Mouse (Mus musculus): Measurements from ENCODE around the gene Trib3. TPM values are rescaled to one million over a fixed set of nuclear protein-coding genes. Genes with fewer than 3 reads are reported as not detected.
A peak's percentile ranks its signal among the peaks of the same experiment; 100 is the strongest.

Trib3 gene
- polyA plus RNA-seq (2012; rRNA removed), result 6.1 and 6.9 TPM in 2 replicates

DNA sequence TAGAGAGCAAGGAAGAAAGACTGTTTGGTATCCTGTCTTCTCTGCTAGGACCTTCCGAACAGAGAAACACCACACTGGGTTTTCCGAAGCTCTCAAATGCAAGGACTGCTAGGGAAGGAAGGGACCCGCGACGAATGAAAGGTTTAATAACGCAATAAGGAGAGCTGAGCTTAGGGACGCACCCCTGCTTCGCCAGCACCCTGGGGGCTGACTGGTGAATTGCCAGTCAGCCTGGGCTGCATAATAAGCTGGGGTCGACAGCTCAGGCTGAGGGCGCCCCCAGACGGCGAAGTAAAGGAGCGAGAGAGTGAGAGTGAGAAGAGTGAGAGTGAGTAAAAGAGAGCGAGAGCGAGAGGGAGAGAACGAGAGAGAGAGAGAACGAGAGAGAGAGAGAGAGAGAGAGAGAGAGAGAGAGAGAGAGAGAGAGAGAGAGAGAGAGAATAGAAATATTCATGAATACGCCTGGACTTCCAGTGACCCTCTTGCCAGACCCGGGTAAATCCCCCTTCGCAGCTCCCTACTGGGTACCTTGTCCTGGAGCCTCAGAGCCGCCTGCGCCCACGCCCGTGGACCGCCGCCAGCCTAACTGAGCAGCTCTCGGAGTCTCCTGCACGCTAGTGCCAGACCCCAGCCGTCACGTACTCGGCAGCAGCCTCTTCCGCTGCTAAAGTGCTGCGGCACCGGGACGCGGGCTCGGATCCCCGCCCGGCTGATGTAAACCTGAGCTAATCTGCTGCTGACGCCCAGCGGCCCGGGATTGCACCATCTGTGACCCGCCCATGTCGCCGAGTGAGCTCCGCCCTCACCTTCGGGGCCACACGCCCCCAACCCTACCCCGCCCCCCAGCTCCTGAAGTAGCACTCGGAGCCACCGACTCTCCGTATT, at the start of gene Trib3:
Gene Trib3 (minus strand): TSS at position 704 of the 885 bp plus-strand sequence.
- peak within 1 kb of the TSS; percentile 69 for H3K4me3 ChIP-seq (replicated peaks; ENCODE audit: extremely low read depth, low read depth, low read length)
- TF ChIP-seq CTCF (IDR thresholded peaks at IDR 0.05; ENCODE audit: insufficient read depth, low read length) (peak; percentile 66), POLR2A (IDR thresholded peaks at IDR 0.05; ENCODE audit: borderline replicate concordance, extremely low read depth, low read depth, low read length) (peak; percentile 59; the same call in 1 of the 2 replicates)
- H3K4me1 ChIP-seq (ENCODE audit: control insufficient read depth, insufficient read depth, low read length), result peaks cover 4% of the 10 kb centered on the region
- DNase-seq, result peak; percentile 82
- WGBS, result 2% methylated on average over 51 of the region's 52 CpGs

DNA sequence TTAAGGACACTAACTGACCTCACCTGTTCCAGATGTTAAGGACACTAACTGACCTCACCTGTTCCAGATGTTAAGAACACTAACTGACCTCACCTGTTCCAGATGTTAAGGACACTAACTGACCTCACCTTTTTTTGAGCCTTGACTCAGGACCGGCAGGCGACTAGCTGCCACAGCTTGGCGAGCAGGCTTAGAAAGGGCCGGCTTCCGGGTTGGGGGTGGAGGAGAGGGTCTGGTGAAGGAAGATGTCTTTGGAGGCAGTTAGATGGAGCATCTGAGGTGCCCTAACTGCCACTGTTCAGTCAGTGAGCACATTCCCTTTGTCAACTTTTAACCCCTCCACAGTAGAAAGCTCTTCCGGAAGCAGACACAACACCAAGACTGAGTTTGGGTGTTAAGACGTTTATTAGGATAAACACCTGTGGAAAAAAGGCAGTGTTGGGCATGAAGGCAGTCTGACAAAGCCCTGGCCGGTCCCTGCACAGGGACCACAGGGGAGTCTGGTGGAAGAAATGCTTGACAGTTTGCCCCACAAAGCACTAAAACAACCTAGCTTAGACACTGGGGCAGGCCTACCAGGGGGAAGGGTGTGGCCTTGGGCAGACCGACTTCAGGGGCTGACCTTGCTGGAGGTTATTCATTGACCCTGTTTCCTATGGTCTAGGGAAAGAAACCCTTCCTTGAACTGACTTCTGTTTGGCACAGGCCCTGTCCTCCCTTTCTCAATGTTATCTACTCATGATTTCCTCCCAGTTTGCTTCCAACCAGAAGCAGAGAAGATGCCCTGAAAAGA, 49.6 kb upstream of the Trib3 start:
- WGBS, result 63% methylated on average over 9 of the region's 9 CpGs
- Histone ChIP-seq H3K4me1 (ENCODE audit: control insufficient read depth, insufficient read depth, low read length) (no peaks in the 10 kb centered on the region), H3K4me3 (replicated peaks; ENCODE audit: extremely low read depth, low read depth, low read length) (no peak overlapping the region)
- TF ChIP-seq CTCF (IDR thresholded peaks at IDR 0.05; ENCODE audit: insufficient read depth, low read length) (no peak), POLR2A (IDR thresholded peaks at IDR 0.05; ENCODE audit: borderline replicate concordance, extremely low read depth, low read depth, low read length) (no peak)
- no peak for DNase-seq

DNA sequence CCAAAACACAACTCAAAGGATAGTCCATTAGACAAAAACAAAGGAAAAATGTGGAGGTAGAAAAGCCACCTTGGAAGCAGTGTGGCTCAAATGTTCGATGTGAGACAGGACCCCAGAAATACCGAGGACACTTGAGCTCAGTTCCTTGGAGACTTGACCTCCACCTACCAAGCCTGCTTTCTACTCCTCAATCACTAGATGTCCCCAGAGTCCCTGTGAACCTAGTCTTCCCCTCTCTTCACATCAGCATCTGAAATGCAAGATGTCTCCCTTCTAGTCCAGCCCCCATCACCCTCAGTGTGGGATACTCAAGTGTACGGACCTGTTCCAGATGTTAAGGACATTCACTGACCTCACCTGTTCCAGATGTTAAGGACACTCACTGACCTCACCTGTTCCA, 49.0 kb upstream of the Trib3 start:
- TF ChIP-seq CTCF (IDR thresholded peaks at IDR 0.05; ENCODE audit: insufficient read depth, low read length) (peak; percentile 49), POLR2A (IDR thresholded peaks at IDR 0.05; ENCODE audit: borderline replicate concordance, extremely low read depth, low read depth, low read length) (no peak)
- Histone ChIP-seq H3K4me1 (ENCODE audit: control insufficient read depth, insufficient read depth, low read length) (no peaks in the 10 kb centered on the region), H3K4me3 (replicated peaks; ENCODE audit: extremely low read depth, low read depth, low read length) (no peak overlapping the region)
- DNase-seq, result no peak
- 15% methylated on average over 3 of the region's 3 CpGs for WGBS

DNA sequence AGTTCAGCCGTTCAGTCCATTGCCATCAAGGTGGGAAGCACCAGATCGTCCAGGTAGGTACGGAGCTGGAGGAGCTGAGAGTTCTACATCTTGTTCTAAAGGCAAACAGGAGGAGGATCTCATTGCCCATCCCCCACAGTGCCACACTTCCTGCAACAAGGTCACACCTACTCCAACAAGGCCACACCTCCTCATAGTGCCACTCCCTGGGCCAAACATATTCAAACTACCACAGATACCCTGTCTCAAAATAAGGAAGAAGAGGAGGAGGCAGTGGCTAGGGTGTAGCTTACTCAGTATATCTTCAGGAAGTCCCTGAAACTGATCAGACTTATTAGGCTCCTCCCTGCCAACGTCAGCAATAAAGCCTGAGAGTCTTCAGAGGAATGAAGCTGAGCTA, 40.4 kb upstream of the Trib3 start:
- Histone ChIP-seq H3K4me1 (ENCODE audit: control insufficient read depth, insufficient read depth, low read length) (no peaks in the 10 kb centered on the region), H3K4me3 (replicated peaks; ENCODE audit: extremely low read depth, low read depth, low read length) (no peak overlapping the region)
- TF ChIP-seq CTCF (IDR thresholded peaks at IDR 0.05; ENCODE audit: insufficient read depth, low read length) (no peak), POLR2A (IDR thresholded peaks at IDR 0.05; ENCODE audit: borderline replicate concordance, extremely low read depth, low read depth, low read length) (no peak)
- DNase-seq, result no peak
- 80% methylated on average over 4 of the region's 4 CpGs for WGBS

DNA sequence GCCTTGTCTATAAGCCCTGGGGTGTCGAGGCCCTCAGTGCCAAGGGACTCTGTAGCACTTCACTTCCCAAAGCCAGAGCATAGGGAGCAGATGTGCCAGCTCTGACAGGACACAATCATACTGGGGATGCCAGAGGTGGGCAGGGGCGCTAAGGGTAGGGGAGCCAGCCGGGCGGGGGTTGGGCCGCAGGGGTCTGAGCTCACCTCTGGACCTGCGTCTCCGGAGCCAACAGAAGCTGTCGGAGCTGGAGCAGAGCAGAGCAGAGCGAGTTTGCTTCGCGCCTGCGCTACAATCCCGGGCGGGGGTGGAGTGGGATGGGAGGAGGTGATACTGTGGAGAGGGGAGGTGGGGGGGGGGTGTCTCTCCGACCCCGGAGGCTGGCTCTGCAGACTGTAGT, 32.5 kb upstream of the Trib3 start, which contains the start of gene Nrsn2:
Gene Nrsn2 (minus strand): TSS at position 294 of the 397 bp plus-strand sequence.
- Histone ChIP-seq H3K4me1 (ENCODE audit: control insufficient read depth, insufficient read depth, low read length) (no peaks in the 10 kb centered on the region), H3K4me3 (replicated peaks; ENCODE audit: extremely low read depth, low read depth, low read length) (no peak within 1 kb of the TSS)
- TF ChIP-seq CTCF (IDR thresholded peaks at IDR 0.05; ENCODE audit: insufficient read depth, low read length) (no peak), POLR2A (IDR thresholded peaks at IDR 0.05; ENCODE audit: borderline replicate concordance, extremely low read depth, low read depth, low read length) (no peak)
- WGBS, result 11% methylated on average over 16 of the region's 16 CpGs
- DNase-seq, result no peak

DNA sequence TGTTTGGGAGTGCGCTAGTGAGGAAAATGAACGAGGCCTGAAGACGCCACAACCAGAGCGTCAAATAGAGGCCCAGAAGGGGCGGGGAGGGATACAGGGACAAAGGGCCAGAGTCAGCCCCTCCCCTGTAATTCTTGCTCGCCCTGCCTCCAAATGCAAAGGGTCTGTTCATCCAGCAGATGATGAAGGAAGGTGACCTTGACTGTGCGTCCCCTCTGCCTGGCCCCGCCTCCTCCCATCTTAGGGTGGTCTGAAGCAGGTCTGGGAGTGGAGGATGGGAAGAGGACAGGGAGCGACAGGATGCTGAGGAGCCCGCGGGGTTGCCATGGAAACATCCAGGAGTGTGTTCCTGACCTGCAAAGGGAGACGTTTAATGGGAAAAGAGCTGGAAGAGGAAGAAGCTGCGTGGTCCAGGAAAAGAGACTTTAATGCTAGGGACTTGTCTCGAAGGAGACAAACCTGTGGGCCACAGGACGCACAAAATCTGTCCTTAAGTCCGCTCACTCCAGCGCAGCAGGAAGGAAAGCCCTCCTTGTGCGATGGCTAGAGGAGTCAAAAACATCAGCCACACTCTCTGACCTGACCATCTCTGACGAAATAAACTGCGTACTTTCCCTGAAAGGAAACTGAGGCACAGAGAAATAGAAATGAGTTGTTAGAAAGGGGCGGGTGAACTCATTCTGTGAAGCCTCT, 32.0 kb upstream of the Trib3 start:
- TF ChIP-seq CTCF (IDR thresholded peaks at IDR 0.05; ENCODE audit: insufficient read depth, low read length), result no peak
- no peak for TF ChIP-seq POLR2A (IDR thresholded peaks at IDR 0.05; ENCODE audit: borderline replicate concordance, extremely low read depth, low read depth, low read length)
- WGBS, result 14% methylated on average over 21 of the region's 21 CpGs
- no peaks in the 10 kb centered on the region for H3K4me1 ChIP-seq (ENCODE audit: control insufficient read depth, insufficient read depth, low read length)
- no peak for DNase-seq
- H3K4me3 ChIP-seq (replicated peaks; ENCODE audit: extremely low read depth, low read depth, low read length), result no peak overlapping the region

DNA sequence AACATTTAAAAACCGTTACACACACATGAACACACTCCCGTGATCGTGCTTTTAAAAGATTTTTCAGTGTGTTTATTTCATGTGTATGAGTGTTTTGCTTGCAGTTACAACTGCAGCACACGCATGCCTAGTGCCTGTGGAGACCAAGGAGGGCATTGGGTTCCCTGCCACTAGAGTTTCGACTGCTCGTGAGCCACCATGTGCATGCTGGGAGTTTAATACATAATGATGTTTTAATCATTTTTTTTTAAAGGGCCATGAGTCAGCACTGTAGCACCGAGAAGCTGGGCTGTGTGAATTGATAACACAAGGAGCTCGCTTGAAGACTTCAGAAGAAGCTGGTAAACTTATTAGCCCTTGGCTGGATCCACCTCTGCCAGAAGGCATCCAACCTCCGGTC, 29.7 kb upstream of the Trib3 start:
- no peak for DNase-seq
- Histone ChIP-seq H3K4me1 (ENCODE audit: control insufficient read depth, insufficient read depth, low read length) (no peaks in the 10 kb centered on the region), H3K4me3 (replicated peaks; ENCODE audit: extremely low read depth, low read depth, low read length) (no peak overlapping the region)
- no peak for TF ChIP-seq CTCF (IDR thresholded peaks at IDR 0.05; ENCODE audit: insufficient read depth, low read length)
- TF ChIP-seq POLR2A (IDR thresholded peaks at IDR 0.05; ENCODE audit: borderline replicate concordance, extremely low read depth, low read depth, low read length), result no peak
- WGBS, result 68% methylated on average over 9 of the region's 9 CpGs

DNA sequence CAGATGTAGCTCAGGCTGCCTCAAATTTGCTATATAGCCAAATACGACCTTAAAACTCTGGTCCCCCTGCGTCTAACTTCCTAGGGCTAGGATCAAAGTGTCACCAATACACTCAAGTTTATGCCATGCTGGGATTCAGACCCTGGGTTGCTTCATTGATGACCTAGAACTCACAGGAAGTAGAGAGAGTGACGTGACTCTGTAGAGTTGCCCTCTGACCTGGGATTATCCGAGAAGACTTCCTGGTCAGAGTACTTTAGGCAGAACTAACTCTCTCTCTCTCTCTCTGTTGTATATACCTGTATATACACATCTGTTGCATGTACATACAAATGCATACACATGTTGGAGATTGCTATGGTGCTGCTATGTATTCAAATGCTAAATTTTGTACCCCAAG, 28.8 kb upstream of the Trib3 start:
- Histone ChIP-seq H3K4me3 (replicated peaks; ENCODE audit: extremely low read depth, low read depth, low read length) (no peak overlapping the region), H3K4me1 (ENCODE audit: control insufficient read depth, insufficient read depth, low read length) (no peaks in the 10 kb centered on the region)
- 58% methylated on average over 4 of the region's 4 CpGs for WGBS
- no peak for TF ChIP-seq POLR2A (IDR thresholded peaks at IDR 0.05; ENCODE audit: borderline replicate concordance, extremely low read depth, low read depth, low read length)
- TF ChIP-seq CTCF (IDR thresholded peaks at IDR 0.05; ENCODE audit: insufficient read depth, low read length), result no peak
- DNase-seq, result no peak

DNA sequence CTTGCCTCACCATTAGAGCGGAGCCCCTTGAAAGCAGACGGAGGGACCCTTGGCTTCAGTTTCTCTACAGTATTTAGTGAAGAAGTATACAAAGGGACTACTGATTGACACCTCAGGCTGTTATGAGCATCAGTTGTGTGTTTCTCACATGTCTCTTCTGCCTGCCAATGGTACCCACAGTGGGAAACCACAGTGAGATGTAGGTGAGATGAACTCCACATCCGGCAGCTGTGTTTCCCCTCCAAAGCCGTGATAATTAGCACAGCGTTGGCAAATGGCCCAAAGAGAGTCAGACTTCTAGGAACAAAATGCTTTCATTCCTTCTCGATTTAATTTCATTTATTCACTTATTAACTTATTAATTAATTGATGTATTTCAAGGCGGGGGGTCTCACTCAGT, 28.3 kb upstream of the Trib3 start:
- WGBS, result 73% methylated on average over 7 of the region's 7 CpGs
- no peak for DNase-seq
- no peak overlapping the region for H3K4me3 ChIP-seq (replicated peaks; ENCODE audit: extremely low read depth, low read depth, low read length)
- no peaks in the 10 kb centered on the region for H3K4me1 ChIP-seq (ENCODE audit: control insufficient read depth, insufficient read depth, low read length)
- no peak for TF ChIP-seq CTCF (IDR thresholded peaks at IDR 0.05; ENCODE audit: insufficient read depth, low read length)
- no peak for TF ChIP-seq POLR2A (IDR thresholded peaks at IDR 0.05; ENCODE audit: borderline replicate concordance, extremely low read depth, low read depth, low read length)
